Mouse (Mus musculus) brain, embryonic 14.5 days (tissue): ENCODE measurements at regions not wholly inside any gene's neighbourhood (a gene's known extent, or its start where the extent isn't known, plus 50 kb on each side); places are given as distances from the start of the nearest gene placed in this dataset.

Source experiments
- CTCF ChIP-seq: fragments of 200-500 bp; IDR thresholded peaks from 2 replicates; pipeline ENCODE4 v1.5.1; 2012; ENCODE audit warnings: inconsistent platforms, mild to moderate bottlenecking, moderate library complexity, borderline replicate concordance; ENCODE audit not compliant: insufficient read depth, insufficient read length; ENCODE audit errors: extremely low read depth
- POLR2A ChIP-seq: fragments of 200-500 bp; IDR thresholded peaks from 2 replicates; pipeline ENCODE4 v1.6.1; 2012; ENCODE audit warnings: mild to moderate bottlenecking, inconsistent platforms, borderline replicate concordance; ENCODE audit not compliant: poor library complexity, insufficient read depth, insufficient read length, severe bottlenecking; ENCODE audit errors: extremely low read depth

GRCm38 (mm10) chr2:128375827-128376226 lies 215.2 kb upstream of the Spdye4c start:
- TF ChIP-seq CTCF (no peak), POLR2A (no peak)
